ENCODE assay signal across 11 mouse cellular contexts in the genomic region with DNA sequence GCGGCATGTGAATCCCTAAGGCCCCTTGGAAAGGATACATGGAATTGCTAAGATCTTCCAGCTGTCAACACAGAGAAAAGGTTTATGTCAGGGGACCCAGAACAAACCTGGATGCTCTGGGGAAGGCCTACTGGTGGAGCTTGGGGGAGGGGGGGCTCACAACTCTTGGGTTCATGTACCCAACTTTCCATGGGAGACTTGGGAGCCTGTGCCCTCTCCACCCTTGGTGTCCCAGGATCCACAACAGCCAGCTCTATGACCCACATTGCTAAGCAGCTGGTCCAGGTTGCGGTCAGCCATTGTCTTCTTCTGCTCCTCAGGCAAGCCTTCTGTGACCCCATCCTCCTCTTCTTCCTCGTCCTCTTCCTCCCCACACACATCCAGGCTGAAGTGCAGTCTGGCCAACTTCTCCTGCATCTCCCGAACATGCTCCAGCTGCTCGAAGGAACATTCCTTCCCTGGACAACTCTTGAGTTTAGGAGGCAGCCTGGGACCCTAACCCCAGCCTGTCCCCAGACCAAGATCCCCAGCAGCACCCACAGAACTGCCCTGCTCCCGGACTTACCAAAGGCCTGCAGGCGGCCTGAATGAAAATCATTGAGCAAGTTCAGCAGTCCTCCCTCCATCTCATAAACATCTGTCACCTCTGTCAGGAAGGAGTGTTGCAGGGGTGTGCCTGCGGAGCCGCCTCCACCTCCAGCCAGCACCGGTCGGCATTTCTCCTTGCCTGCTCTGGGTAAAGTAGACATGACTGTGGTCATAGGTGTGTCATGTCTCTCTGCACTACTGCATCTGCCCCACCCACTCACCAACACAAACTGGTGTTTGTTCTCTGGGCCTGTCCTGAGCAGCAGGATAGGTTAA. TPM values are rescaled to one million over a fixed set of nuclear protein-coding genes. Genes with fewer than 3 reads are reported as not detected.
DNase-seq lines count a peak whose midpoint lies in the region; ATAC-seq and TF ChIP-seq lines count a peak whose summit lies in the region.
"Had no signal": no experiment of that assay in that cellular context is flagged by ENCODE, and none has a peak within 500 bp of the region (broad histone marks: within the 10 kb centered on the region; RNA-seq: fewer than 3 reads in every experiment).

No protein-coding gene starts in this region.

- H3K4me3 ChIP-seq in embryonic facial prominence, embryonic 14.5 days (ENCODE audit: low read depth, low read length) = no peak overlapping the region
- H3K4me3 ChIP-seq in embryonic facial prominence, embryonic 10.5 days = no peak overlapping the region
- no peak overlapping the region for H3K4me3 ChIP-seq in kidney, embryonic 14.5 days (ENCODE audit: low read length)
- no peak overlapping the region for H3K4me3 ChIP-seq in midbrain, embryonic 15.5 days
- H3K4me3 ChIP-seq in midbrain, postnatal 0 days (ENCODE audit: low read depth, low read length) = no peak overlapping the region
- no peak overlapping the region for H3K4me3 ChIP-seq in stomach, embryonic 14.5 days (ENCODE audit: low read depth, low read length)
- H3K4me3 ChIP-seq: embryonic facial prominence, embryonic 13.5 days; limb, embryonic 12.5 days had no signal

- peaks cover 23% of the 10 kb centered on the region for H3K4me1 ChIP-seq in embryonic facial prominence, embryonic 14.5 days (ENCODE audit: control insufficient read depth, insufficient read depth, low read length)
- H3K4me1 ChIP-seq in embryonic facial prominence, embryonic 10.5 days = peaks cover 54% of the 10 kb centered on the region
- peaks cover 28% of the 10 kb centered on the region for H3K4me1 ChIP-seq in kidney, embryonic 14.5 days (ENCODE audit: control insufficient read depth, insufficient read depth, low read length)
- peaks cover 56% of the 10 kb centered on the region for H3K4me1 ChIP-seq in midbrain, embryonic 15.5 days
- peaks cover 31% of the 10 kb centered on the region for H3K4me1 ChIP-seq in midbrain, postnatal 0 days (ENCODE audit: insufficient read depth, low read length)
- H3K4me1 ChIP-seq in stomach, embryonic 14.5 days (ENCODE audit: control insufficient read depth, insufficient read depth, low read length) = peaks cover 32% of the 10 kb centered on the region; the same call in 1 of the 2 replicates

- no peak overlapping the region for H3K4me2 ChIP-seq in embryonic facial prominence, embryonic 14.5 days (ENCODE audit: low read depth, low read length)
- H3K4me2 ChIP-seq in kidney, embryonic 14.5 days (replicated peaks; ENCODE audit: low read depth, low read length) = 0 out of 2 replicates have a peak overlapping the region, but pooled peaks have one; percentile 6
- 0 out of 2 replicates have a peak overlapping the region, but pooled peaks have one; percentile 0 for H3K4me2 ChIP-seq in midbrain, embryonic 15.5 days
- no peak overlapping the region for H3K4me2 ChIP-seq in midbrain, postnatal 0 days (ENCODE audit: low read depth, low read length, poor library complexity, severe bottlenecking)
- H3K4me2 ChIP-seq in stomach, embryonic 14.5 days (replicated peaks; ENCODE audit: low read depth, low read length) = no peak overlapping the region
- H3K4me2 ChIP-seq: embryonic facial prominence, embryonic 13.5 days; limb, embryonic 12.5 days had no signal

- WGBS in embryonic facial prominence, embryonic 14.5 days = 85% methylated on average over 11 of the region's 11 CpGs
- WGBS in embryonic facial prominence, embryonic 10.5 days = 88% methylated on average over 11 of the region's 11 CpGs
- 85% methylated on average over 11 of the region's 11 CpGs for WGBS in kidney, embryonic 14.5 days
- 91% methylated on average over 11 of the region's 11 CpGs for whole genome bisulfite sequencing in midbrain, embryonic 15.5 days
- 89% methylated on average over 11 of the region's 11 CpGs for WGBS in midbrain, postnatal 0 days
- 78% methylated on average over 11 of the region's 11 CpGs for WGBS in stomach, embryonic 14.5 days

- no peak for TF ChIP-seq CTCF in midbrain, postnatal 0 days (IDR thresholded peaks at IDR 0.05)

- ATAC-seq in embryonic facial prominence, embryonic 14.5 days (ENCODE audit: low read depth) = no peak
- no peak for ATAC-seq in kidney, embryonic 14.5 days (ENCODE audit: low FRiP score, low TSS enrichment)
- ATAC-seq in midbrain, embryonic 15.5 days (replicated peaks) = no peak
- ATAC-seq in midbrain, postnatal 0 days (ENCODE audit: low FRiP score) = no peak
- ATAC-seq in stomach, embryonic 14.5 days (ENCODE audit: insufficient number of reproducible peaks, insufficient read depth, low FRiP score, low read depth) = no peak

- no peak overlapping the region for H3K27ac ChIP-seq in embryonic facial prominence, embryonic 14.5 days (replicated peaks; ENCODE audit: low read depth, low read length)
- H3K27ac ChIP-seq in embryonic facial prominence, embryonic 10.5 days (replicated peaks) = no peak overlapping the region
- H3K27ac ChIP-seq in kidney, embryonic 14.5 days (ENCODE audit: low read depth, low read length) = no peak overlapping the region
- no peak overlapping the region; the same call in 1 of the 2 replicates for H3K27ac ChIP-seq in midbrain, embryonic 15.5 days
- H3K27ac ChIP-seq in midbrain, postnatal 0 days (ENCODE audit: low read depth, low read length) = no peak overlapping the region
- peak overlapping the region; percentile 39; the same call in 1 of the 2 replicates for H3K27ac ChIP-seq in stomach, embryonic 14.5 days (ENCODE audit: low read length)
- H3K27ac ChIP-seq: embryonic facial prominence, embryonic 13.5 days; limb, embryonic 12.5 days had no signal

- no peaks in the 10 kb centered on the region for H3K9me3 ChIP-seq in embryonic facial prominence, embryonic 14.5 days (ENCODE audit: control insufficient read depth, low read length)
- H3K9me3 ChIP-seq in embryonic facial prominence, embryonic 10.5 days = no peaks in the 10 kb centered on the region
- H3K9me3 ChIP-seq in kidney, embryonic 14.5 days (ENCODE audit: control insufficient read depth, low read length) = no peaks in the 10 kb centered on the region
- H3K9me3 ChIP-seq in midbrain, embryonic 15.5 days = no peaks in the 10 kb centered on the region
- H3K9me3 ChIP-seq in midbrain, postnatal 0 days (ENCODE audit: low read length) = no peaks in the 10 kb centered on the region
- no peaks in the 10 kb centered on the region for H3K9me3 ChIP-seq in stomach, embryonic 14.5 days (ENCODE audit: control insufficient read depth, low read depth, low read length)
- H3K9me3 ChIP-seq: embryonic facial prominence, embryonic 13.5 days; limb, embryonic 12.5 days had no signal

- peaks cover 23% of the 10 kb centered on the region for H3K36me3 ChIP-seq in embryonic facial prominence, embryonic 14.5 days (ENCODE audit: control insufficient read depth, insufficient read depth, low read length)
- peaks cover 31% of the 10 kb centered on the region for H3K36me3 ChIP-seq in embryonic facial prominence, embryonic 10.5 days (replicated peaks)
- H3K36me3 ChIP-seq in kidney, embryonic 14.5 days (ENCODE audit: control insufficient read depth, insufficient read depth, low read length) = peaks cover 14% of the 10 kb centered on the region; the same call in 1 of the 2 replicates
- H3K36me3 ChIP-seq in midbrain, embryonic 15.5 days (replicated peaks) = no peaks in the 10 kb centered on the region
- H3K36me3 ChIP-seq in midbrain, postnatal 0 days (ENCODE audit: insufficient read depth, low read length) = peaks cover 3% of the 10 kb centered on the region; the same call in 1 of the 2 replicates
- H3K36me3 ChIP-seq in stomach, embryonic 14.5 days (ENCODE audit: control insufficient read depth, insufficient read depth, low read length) = peaks cover 10% of the 10 kb centered on the region; the same call in 1 of the 2 replicates

- H3K9ac ChIP-seq in embryonic facial prominence, embryonic 14.5 days (ENCODE audit: low read depth, low read length) = peak overlapping the region; percentile 39; the same call in 1 of the 2 replicates
- H3K9ac ChIP-seq in kidney, embryonic 14.5 days (ENCODE audit: low read depth, low read length) = no peak overlapping the region
- H3K9ac ChIP-seq in midbrain, embryonic 15.5 days = no peak overlapping the region
- no peak overlapping the region for H3K9ac ChIP-seq in midbrain, postnatal 0 days (replicated peaks; ENCODE audit: low read length, poor library complexity, severe bottlenecking)
- no peak overlapping the region for H3K9ac ChIP-seq in stomach, embryonic 14.5 days (replicated peaks; ENCODE audit: low read depth, low read length)
- H3K9ac ChIP-seq: embryonic facial prominence, embryonic 13.5 days; limb, embryonic 12.5 days had no signal

- no peaks in the 10 kb centered on the region for H3K27me3 ChIP-seq in embryonic facial prominence, embryonic 14.5 days (replicated peaks; ENCODE audit: control insufficient read depth, insufficient read depth, low read length)
- no peaks in the 10 kb centered on the region for H3K27me3 ChIP-seq in embryonic facial prominence, embryonic 10.5 days (replicated peaks; ENCODE audit: low read depth, poor library complexity, severe bottlenecking)
- H3K27me3 ChIP-seq in kidney, embryonic 14.5 days (ENCODE audit: control insufficient read depth, insufficient read depth, low read length) = no peaks in the 10 kb centered on the region
- H3K27me3 ChIP-seq in midbrain, embryonic 15.5 days (replicated peaks) = no peaks in the 10 kb centered on the region
- no peaks in the 10 kb centered on the region for H3K27me3 ChIP-seq in midbrain, postnatal 0 days (ENCODE audit: insufficient read depth, low read length)
- no peaks in the 10 kb centered on the region for H3K27me3 ChIP-seq in stomach, embryonic 14.5 days (ENCODE audit: control insufficient read depth, insufficient read depth, low read length)
- H3K27me3 ChIP-seq: embryonic facial prominence, embryonic 13.5 days; limb, embryonic 12.5 days had no signal

- no peak for DNase-seq in embryonic facial prominence, embryonic 14.5 days (ENCODE audit: low spot score)
- no peak for DNase-seq in embryonic facial prominence, embryonic 10.5 days (ENCODE audit: low spot score)
- no peak for DNase-seq in kidney, adult 9 months
- DNase-seq in midbrain, postnatal 0 days (ENCODE audit: low spot score) = no peak
- DNase-seq in adrenal gland, postnatal 36 days = no peak
- DNase-seq: right cerebral cortex, postnatal 14 days had no signal

RNA-seq across cellular contexts. Expression of a gene that starts 1.8 kb away (rescaled TPM):
- polyA plus RNA-seq in embryonic facial prominence, embryonic 14.5 days (2014; fragmentation: Nextera tagmentation; extraction: Ambion mirVana) = 26.6 and 29.3 TPM in 2 replicates
- polyA plus RNA-seq in embryonic facial prominence, embryonic 10.5 days (2016; fragmentation: Nextera tagmentation; extraction: Ambion mirVana) = 27.7 and 28.5 TPM in 2 replicates
- 30.1 and 30.6 TPM in 2 replicates for polyA plus RNA-seq in kidney, embryonic 14.5 days (2014; fragmentation: Nextera tagmentation; extraction: Ambion mirVana)
- 27.0 and 33.0 TPM in 2 replicates for polyA plus RNA-seq in midbrain, embryonic 15.5 days (2015; fragmentation: Nextera tagmentation; extraction: Ambion mirVana)
- 7.9 and 33.0 TPM in 2 replicates for total RNA-seq in midbrain, postnatal 0 days (2014; rRNA removed)
- 17.2 and 20.2 TPM in 2 replicates for polyA plus RNA-seq in midbrain, postnatal 0 days (2015; fragmentation: Nextera tagmentation; extraction: Ambion mirVana)
- polyA plus RNA-seq in stomach, embryonic 14.5 days (2014; fragmentation: Nextera tagmentation; extraction: Ambion mirVana) = 26.2 and 26.9 TPM in 2 replicates
- total RNA-seq in adrenal gland, postnatal 36 days (2021) = 10 to 100 TPM; 26.2 to 28.0 TPM

RNA-seq across cellular contexts. Expression of a gene that starts 3.1 kb away (rescaled TPM):
- polyA plus RNA-seq in embryonic facial prominence, embryonic 14.5 days (2014; fragmentation: Nextera tagmentation; extraction: Ambion mirVana) = 49.7 and 50.5 TPM in 2 replicates
- 38.6 and 44.1 TPM in 2 replicates for polyA plus RNA-seq in embryonic facial prominence, embryonic 10.5 days (2016; fragmentation: Nextera tagmentation; extraction: Ambion mirVana)
- 48.6 and 56.0 TPM in 2 replicates for polyA plus RNA-seq in kidney, embryonic 14.5 days (2014; fragmentation: Nextera tagmentation; extraction: Ambion mirVana)
- 166 and 173 TPM in 2 replicates for polyA plus RNA-seq in midbrain, embryonic 15.5 days (2015; fragmentation: Nextera tagmentation; extraction: Ambion mirVana)
- 78.8 and 96.0 TPM in 2 replicates for total RNA-seq in midbrain, postnatal 0 days (2014; rRNA removed)
- polyA plus RNA-seq in midbrain, postnatal 0 days (2015; fragmentation: Nextera tagmentation; extraction: Ambion mirVana) = 174 and 182 TPM in 2 replicates
- 52.9 and 56.1 TPM in 2 replicates for polyA plus RNA-seq in stomach, embryonic 14.5 days (2014; fragmentation: Nextera tagmentation; extraction: Ambion mirVana)
- total RNA-seq in adrenal gland, postnatal 36 days (2021) = 10 to 100 TPM; 32.8 to 34.2 TPM

RNA-seq across cellular contexts. Expression of a gene that starts 6.6 kb away (rescaled TPM):
- 1.7 and 2.4 TPM in 2 replicates for polyA plus RNA-seq in embryonic facial prominence, embryonic 14.5 days (2014; fragmentation: Nextera tagmentation; extraction: Ambion mirVana)
- 1.0 and 1.4 TPM in 2 replicates for polyA plus RNA-seq in embryonic facial prominence, embryonic 10.5 days (2016; fragmentation: Nextera tagmentation; extraction: Ambion mirVana)
- polyA plus RNA-seq in kidney, embryonic 14.5 days (2014; fragmentation: Nextera tagmentation; extraction: Ambion mirVana) = 1.9 and 2.0 TPM in 2 replicates
- 4.2 and 4.6 TPM in 2 replicates for polyA plus RNA-seq in midbrain, embryonic 15.5 days (2015; fragmentation: Nextera tagmentation; extraction: Ambion mirVana)
- 0.82 and 3.9 TPM in 2 replicates for total RNA-seq in midbrain, postnatal 0 days (2014; rRNA removed)
- polyA plus RNA-seq in midbrain, postnatal 0 days (2015; fragmentation: Nextera tagmentation; extraction: Ambion mirVana) = 2.7 and 4.4 TPM in 2 replicates
- 2.8 and 3.8 TPM in 2 replicates for polyA plus RNA-seq in stomach, embryonic 14.5 days (2014; fragmentation: Nextera tagmentation; extraction: Ambion mirVana)
- 1 to 10 TPM in 1 of 2 experiments, under 1 TPM in 1; 0.73 to 2.6 TPM for total RNA-seq in adrenal gland, postnatal 36 days (2021)

RNA-seq across cellular contexts. Expression of a gene that starts 20.2 kb away (rescaled TPM):
- 166 and 174 TPM in 2 replicates for polyA plus RNA-seq in embryonic facial prominence, embryonic 14.5 days (2014; fragmentation: Nextera tagmentation; extraction: Ambion mirVana)
- polyA plus RNA-seq in embryonic facial prominence, embryonic 10.5 days (2016; fragmentation: Nextera tagmentation; extraction: Ambion mirVana) = 222 and 226 TPM in 2 replicates
- polyA plus RNA-seq in kidney, embryonic 14.5 days (2014; fragmentation: Nextera tagmentation; extraction: Ambion mirVana) = 213 and 219 TPM in 2 replicates
- polyA plus RNA-seq in midbrain, embryonic 15.5 days (2015; fragmentation: Nextera tagmentation; extraction: Ambion mirVana) = 198 and 199 TPM in 2 replicates
- total RNA-seq in midbrain, postnatal 0 days (2014; rRNA removed) = 146 and 189 TPM in 2 replicates
- polyA plus RNA-seq in midbrain, postnatal 0 days (2015; fragmentation: Nextera tagmentation; extraction: Ambion mirVana) = 210 and 232 TPM in 2 replicates
- 206 and 226 TPM in 2 replicates for polyA plus RNA-seq in stomach, embryonic 14.5 days (2014; fragmentation: Nextera tagmentation; extraction: Ambion mirVana)
- 10 to 100 TPM; 93.0 to 96.7 TPM for total RNA-seq in adrenal gland, postnatal 36 days (2021)

RNA-seq across cellular contexts. Expression of a gene that starts 20.2 kb away (rescaled TPM):
- 288 and 308 TPM in 2 replicates for polyA plus RNA-seq in embryonic facial prominence, embryonic 14.5 days (2014; fragmentation: Nextera tagmentation; extraction: Ambion mirVana)
- 290 and 302 TPM in 2 replicates for polyA plus RNA-seq in embryonic facial prominence, embryonic 10.5 days (2016; fragmentation: Nextera tagmentation; extraction: Ambion mirVana)
- 340 and 401 TPM in 2 replicates for polyA plus RNA-seq in kidney, embryonic 14.5 days (2014; fragmentation: Nextera tagmentation; extraction: Ambion mirVana)
- polyA plus RNA-seq in midbrain, embryonic 15.5 days (2015; fragmentation: Nextera tagmentation; extraction: Ambion mirVana) = 195 and 208 TPM in 2 replicates
- 282 and 300 TPM in 2 replicates for total RNA-seq in midbrain, postnatal 0 days (2014; rRNA removed)
- 213 and 222 TPM in 2 replicates for polyA plus RNA-seq in midbrain, postnatal 0 days (2015; fragmentation: Nextera tagmentation; extraction: Ambion mirVana)
- 316 TPM in 2 replicates for polyA plus RNA-seq in stomach, embryonic 14.5 days (2014; fragmentation: Nextera tagmentation; extraction: Ambion mirVana)
- 100 to 1,000 TPM; 187 to 192 TPM for total RNA-seq in adrenal gland, postnatal 36 days (2021)

Comparison
In these comparisons a context has a peak if more than half of its experiments do, and no peak if none do; other contexts are left out.
1. H3K4me2 ChIP-seq: peak in kidney, embryonic 14.5 days (single experiment) and midbrain, embryonic 15.5 days (single experiment); none in embryonic facial prominence, embryonic 14.5 days (single experiment), midbrain, postnatal 0 days (single experiment) and stomach, embryonic 14.5 days (single experiment).